Mouse (Mus musculus): ENCODE data around the gene Vmn2r35. TPM values are rescaled to one million over a fixed set of nuclear protein-coding genes. Genes with fewer than 3 reads are reported as not detected.
A peak's percentile ranks its signal among the peaks of the same experiment; 100 is the strongest.
"Not testable (repeated sequence)": the region's sequence is repeated elsewhere in the genome, so short reads cannot be mapped to it uniquely, and the experiment has no call there.

The Vmn2r35 gene
- total RNA-seq (2021): not detected
- long read RNA-seq, experiment 1: 0 reads
- long read RNA-seq, experiment 2: 0 reads

DNA sequence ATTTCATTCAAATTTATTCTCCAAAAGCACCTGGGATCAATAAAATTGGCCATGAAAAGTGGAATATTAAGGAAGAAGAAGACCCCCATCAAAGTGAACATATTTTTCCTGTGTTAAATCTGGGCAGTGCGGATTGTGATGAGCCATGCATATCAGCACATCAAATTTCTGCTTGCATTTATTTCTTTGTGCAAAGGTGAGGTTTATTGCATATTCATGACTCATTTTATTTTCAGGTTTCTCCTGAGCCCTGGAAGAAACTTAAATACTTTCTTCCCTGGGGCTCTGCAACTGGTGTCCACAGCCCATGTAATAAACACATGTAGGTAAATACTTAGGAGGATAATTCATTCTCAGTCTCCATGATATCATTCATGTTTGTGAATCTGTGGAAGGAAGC, at the start of gene Vmn2r35:
Vmn2r35 (minus strand) TSS at position 101 of the 400 bp plus-strand sequence.
- DNase-seq: not testable (repeated sequence)

DNA sequence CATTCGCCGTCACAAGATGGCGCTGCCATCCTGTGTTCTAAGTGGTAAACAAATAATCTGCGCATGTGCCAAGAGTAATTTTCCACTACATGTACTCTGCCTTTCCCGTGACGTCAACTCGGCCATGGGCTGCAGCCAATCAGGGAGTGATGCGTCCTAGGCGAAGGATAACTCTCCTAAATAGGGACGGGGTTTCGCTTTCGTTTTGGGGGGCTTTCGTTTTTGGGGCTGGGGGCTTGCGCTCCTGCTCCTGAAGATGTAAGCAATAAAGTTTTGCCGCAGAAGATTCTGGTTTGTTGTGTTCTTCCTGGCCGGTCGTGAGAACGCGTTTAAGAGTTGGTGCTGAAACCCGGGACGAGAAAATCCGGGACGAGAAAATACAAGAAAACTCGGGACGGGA, 25.5 kb downstream of the Vmn2r35 start:
- peak; percentile 1 for DNase-seq

Other genes starting within 250 kb of the Vmn2r35 start
- gene Vmn2r34, start 130.4 kb downstream of the Vmn2r35 start, total RNA-seq (2021): not detected
- not detected for gene Vmn2r36, start 82.6 kb upstream of the Vmn2r35 start, total RNA-seq (2021)

Measured in gastrocnemius, postnatal 10 days (tissue).